In genomic region chr10:121586675-121587370, GRCm38 (mm10) we compare ENCODE assay signal across 8 mouse cellular contexts. TPM values are rescaled to one million over a fixed set of nuclear protein-coding genes. Genes with fewer than 3 reads are reported as not detected.
DNase-seq lines count a peak whose midpoint lies in the region; ATAC-seq and TF ChIP-seq lines count a peak whose summit lies in the region.

Gene Tbk1, minus strand, starts transcription at chr10:121586787.

- 0 out of 2 replicates have a peak, but pooled peaks have one; percentile 13 for TF ChIP-seq EP300 in ES-Bruce4 (IDR thresholded peaks at IDR 0.05; ENCODE audit: insufficient read depth, low read depth, low read length)

- intact Hi-C loops in heart, postnatal 14 days (cut with DNase I): loop anchor here (2.0 kb wide), 1 partner anchor 38 kb away; no protein-coding TSS in a partner anchor

- no peak for TF ChIP-seq POLR2A in ES-Bruce4 (IDR thresholded peaks at IDR 0.05; ENCODE audit: insufficient read depth, low read length)
- TF ChIP-seq POLR2A in lung, adult 2 months (IDR thresholded peaks at IDR 0.05; ENCODE audit: borderline replicate concordance, extremely low read depth, low read depth, low read length): 0 out of 2 replicates have a peak, but pooled peaks have one; percentile 62

- H3K36me3 ChIP-seq in ES-Bruce4 (ENCODE audit: control insufficient read depth, insufficient read depth, low read length, poor library complexity, severe bottlenecking): no peaks in the 10 kb centered on the region; the same call in 1 of the 2 replicates
- H3K36me3 ChIP-seq in forebrain, embryonic 14.5 days (ENCODE audit: control insufficient read depth, insufficient read depth, low read length): peaks cover 38% of the 10 kb centered on the region

- peak within 1 kb of the TSS; percentile 82 for H3K4me2 ChIP-seq in forebrain, embryonic 14.5 days (ENCODE audit: low read length)

- no peaks in the 10 kb centered on the region for H3K4me1 ChIP-seq in ES-Bruce4 (ENCODE audit: control insufficient read depth, insufficient read depth, low read length)
- peaks cover 8% of the 10 kb centered on the region; the same call in 1 of the 2 replicates for H3K4me1 ChIP-seq in forebrain, embryonic 14.5 days (ENCODE audit: control insufficient read depth, insufficient read depth, low read length)
- peaks cover 5% of the 10 kb centered on the region; the same call in 1 of the 2 replicates for H3K4me1 ChIP-seq in lung, adult 2 months (ENCODE audit: control insufficient read depth, insufficient read depth, low read length)

- TF ChIP-seq CTCF in ES-Bruce4 (IDR thresholded peaks at IDR 0.05; ENCODE audit: low read depth, low read length): no peak
- TF ChIP-seq CTCF in lung, adult 2 months (IDR thresholded peaks at IDR 0.05; ENCODE audit: insufficient read depth, low read length): no peak

- H3K9me3 ChIP-seq in ES-Bruce4 (replicated peaks; ENCODE audit: control insufficient read depth, insufficient read depth, low read length, poor library complexity, severe bottlenecking): no peaks in the 10 kb centered on the region
- H3K9me3 ChIP-seq in forebrain, embryonic 14.5 days (replicated peaks; ENCODE audit: control insufficient read depth, low read length): no peaks in the 10 kb centered on the region

- no peaks in the 10 kb centered on the region for H3K27me3 ChIP-seq in ES-Bruce4 (ENCODE audit: control insufficient read depth, insufficient read depth, low read length, poor library complexity, severe bottlenecking)
- no peaks in the 10 kb centered on the region for H3K27me3 ChIP-seq in forebrain, embryonic 14.5 days (replicated peaks; ENCODE audit: control insufficient read depth, insufficient read depth, low read length)

- H3K27ac ChIP-seq in ES-Bruce4 (ENCODE audit: insufficient read depth, low read length): peak within 1 kb of the TSS; percentile 13; the same call in 1 of the 2 replicates
- H3K27ac ChIP-seq in forebrain, embryonic 14.5 days (ENCODE audit: low read depth, low read length): peak within 1 kb of the TSS; percentile 44; the same call in 1 of the 2 replicates

- peak within 1 kb of the TSS; percentile 95 for H3K9ac ChIP-seq in ES-Bruce4 (ENCODE audit: low read depth, poor library complexity, severe bottlenecking)
- peak within 1 kb of the TSS; percentile 78 for H3K9ac ChIP-seq in forebrain, embryonic 14.5 days (ENCODE audit: low read length)

- peak; percentile 95 for DNase-seq in forebrain, embryonic 14.5 days (ENCODE audit: low spot score)
- DNase-seq in heart, postnatal 14 days: peak; percentile 96
- peak; percentile 89 to 93 for DNase-seq in layer of hippocampus, adult 18-20 months (ENCODE audit: low spot score in 2 of 2)
- peak; percentile 87 for DNase-seq in lung, adult 2 months
- peak; percentile 86 to 87 for DNase-seq in thymus, adult 18-20 months

- peak within 1 kb of the TSS; percentile 85 for H3K4me3 ChIP-seq in ES-Bruce4 (ENCODE audit: low read depth, low read length)
- peak within 1 kb of the TSS; percentile 87 for H3K4me3 ChIP-seq in forebrain, embryonic 14.5 days (ENCODE audit: low read depth, low read length)
- peak within 1 kb of the TSS; percentile 91 for H3K4me3 ChIP-seq in lung, adult 2 months (replicated peaks; ENCODE audit: extremely low read depth, low read depth, low read length)

- peak; percentile 95 for ATAC-seq in cerebellum, adult (ENCODE audit: insufficient number of reproducible peaks, low FRiP score, low TSS enrichment)
- peak; percentile 99 for ATAC-seq in forebrain, embryonic 14.5 days
- peak; percentile 67 for ATAC-seq in neutrophil, adult 5-6 weeks (ENCODE audit: extremely low read depth, insufficient number of reproducible peaks, low FRiP score, poor library complexity, severe bottlenecking)

- 1% methylated on average over 45 of the region's 58 CpGs for WGBS in forebrain, embryonic 14.5 days
- under 1% methylated on average over 58 of the region's 58 CpGs for WGBS in lung, adult 2 months

RNA-seq across cellular contexts. Expression of gene Tbk1, which starts in this region (rescaled TPM):
- polyA plus RNA-seq in ES-Bruce4 (2011; ENCODE audit: insufficient read depth, insufficient read length, low read depth, missing spikeins): 50.4 and 51.4 TPM in 2 replicates
- polyA plus RNA-seq in forebrain, embryonic 14.5 days (2014; fragmentation: Nextera tagmentation; extraction: Ambion mirVana): 34.7 and 38.3 TPM in 2 replicates
- 10 to 100 TPM; 20.4 to 24.3 TPM for total RNA-seq in heart, postnatal 14 days (2021)
- total RNA-seq in layer of hippocampus, adult 18-20 months (2021): 10 to 100 TPM; 52.9 to 56.9 TPM
- 8.9 and 20.4 TPM in 2 replicates for polyA plus RNA-seq in lung, adult 2 months (2012; rRNA removed)
- 133 and 134 TPM in 2 replicates for total RNA-seq in neutrophil, adult 5-6 weeks (2017)

Comparison
In these comparisons a context has a peak if more than half of its experiments do, and no peak if none do; other contexts are left out.
1. Peak in every context shown above with its lines: DNase-seq, ATAC-seq, H3K4me3 ChIP-seq and H3K27ac ChIP-seq.